ENCODE assay signal across 1 mouse cellular context in genomic region chr2:144541246-144541645, GRCm38 (mm10).
TF ChIP-seq lines count a peak whose summit lies in the region.

No protein-coding gene starts in this region.

TF ChIP-seq in CH12.LX, 34 proteins besides CTCF, POLR2A, EP300 and RAD21:
- TF ChIP-seq ZNF384 (IDR thresholded peaks at IDR 0.05; ENCODE audit: low read depth, low read length) (no peak), UBTF (IDR thresholded peaks at IDR 0.05; ENCODE audit: low read depth, low read length) (no peak), MYC (IDR thresholded peaks at IDR 0.05; ENCODE audit: low read depth, low read length) (no peak), KAT2A (IDR thresholded peaks at IDR 0.05; ENCODE audit: insufficient replicate concordance, low read length) (no peak), TCF12 (IDR thresholded peaks at IDR 0.05; ENCODE audit: low read depth, low read length) (no peak), GABPA (IDR thresholded peaks at IDR 0.05; ENCODE audit: insufficient replicate concordance, low read depth, low read length) (no peak), ZKSCAN1 (IDR thresholded peaks at IDR 0.05; ENCODE audit: borderline replicate concordance, low read depth, low read length) (no peak), SMC3 (IDR thresholded peaks at IDR 0.05; ENCODE audit: low read depth, low read length) (no peak), MAZ (IDR thresholded peaks at IDR 0.05; ENCODE audit: low read depth, low read length) (no peak), MAX (IDR thresholded peaks at IDR 0.05; ENCODE audit: low read length) (no peak), JUN (IDR thresholded peaks at IDR 0.05; ENCODE audit: insufficient read depth, low read depth, low read length) (no peak), POLR2AphosphoS2 (IDR thresholded peaks at IDR 0.05; ENCODE audit: low read depth, low read length) (no peak), USF1 (IDR thresholded peaks at IDR 0.05; ENCODE audit: low read depth, low read length) (no peak)
